Mouse (Mus musculus): ENCODE measurements around the gene Wdr62. TPM values are rescaled to one million over a fixed set of nuclear protein-coding genes. Genes with fewer than 3 reads are reported as not detected.

Wdr62 gene
- total RNA-seq, 2 experiments from 2014 or later: 11.5 to 22.8 TPM

DNA sequence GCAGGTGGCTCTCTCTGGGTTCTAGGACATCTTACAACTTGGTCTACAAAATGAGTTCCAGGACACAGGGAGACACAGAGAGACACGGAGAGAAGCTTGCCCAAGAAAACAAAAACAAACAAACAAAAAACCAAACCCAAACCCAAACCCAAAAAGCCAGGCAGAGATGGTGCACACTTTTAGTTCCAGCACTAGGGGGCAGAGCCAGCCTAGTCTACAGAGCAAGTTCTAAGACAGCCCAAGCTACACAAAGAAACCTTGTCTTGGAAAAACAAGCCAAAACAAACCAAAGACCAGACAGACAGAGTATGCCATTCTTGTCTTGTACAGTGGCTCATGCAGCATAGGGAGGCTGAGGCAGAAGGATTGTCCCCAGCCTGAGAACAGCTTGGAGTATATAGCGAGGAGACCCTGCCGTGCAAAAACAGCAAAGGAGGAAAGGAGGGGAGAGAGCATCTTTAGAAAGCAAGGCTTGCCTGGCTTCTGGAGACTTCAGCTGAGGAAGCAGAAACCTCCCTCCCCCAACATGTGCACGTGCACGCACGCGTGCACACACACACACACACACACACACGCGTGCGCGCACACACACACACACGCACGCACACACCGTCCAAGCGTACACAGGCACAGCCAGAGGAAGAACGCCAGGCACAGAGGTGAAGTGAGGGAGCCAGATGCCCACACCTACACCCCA lies 26.0 kb upstream of the Wdr62 start:
- ATAC-seq (replicated peaks; ENCODE audit: poor library complexity): 0 out of 2 replicates have a peak, but pooled peaks have one; percentile 30

DNA sequence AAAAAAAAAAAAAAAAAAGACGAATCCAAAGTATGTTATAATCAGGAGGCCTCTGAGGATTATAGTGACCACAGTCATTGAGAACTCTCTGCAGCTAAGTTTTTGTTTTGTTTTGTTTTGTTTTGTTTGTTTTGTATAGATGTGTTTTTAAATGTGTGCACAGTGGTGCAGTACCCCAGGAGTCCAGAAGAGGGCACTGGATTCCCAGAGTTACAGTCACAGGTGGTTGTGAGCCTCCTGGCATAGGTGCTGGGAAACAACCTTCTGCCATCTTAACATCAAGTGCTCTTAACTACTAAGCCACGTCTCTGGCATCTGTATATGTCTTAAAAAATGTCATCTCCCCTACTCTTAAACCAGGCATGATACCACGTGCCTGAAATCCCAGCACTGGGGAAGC lies 20.7 kb upstream of the Wdr62 start:
- ATAC-seq (replicated peaks; ENCODE audit: poor library complexity): peak; percentile 80

DNA sequence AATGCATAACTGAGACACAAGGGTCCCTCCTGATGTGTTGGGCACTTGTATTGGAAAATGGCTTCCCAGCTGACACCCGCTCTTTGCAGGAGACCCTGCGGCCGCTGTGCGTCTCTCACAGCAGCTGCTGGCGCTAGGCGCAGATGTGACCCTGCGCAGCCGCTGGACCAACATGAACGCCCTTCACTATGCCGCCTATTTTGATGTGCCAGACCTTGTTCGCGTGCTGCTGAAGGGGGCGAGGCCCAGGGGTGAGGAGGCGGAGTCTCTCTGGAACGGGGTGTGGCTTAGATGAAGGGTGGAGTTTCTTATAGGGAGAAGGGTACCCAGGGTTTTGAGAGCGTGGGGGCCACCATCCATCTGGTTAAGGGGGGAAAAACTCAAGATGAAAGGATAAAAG lies 17.0 kb upstream of the Wdr62 start:
- no peak for ATAC-seq (replicated peaks; ENCODE audit: poor library complexity)

DNA sequence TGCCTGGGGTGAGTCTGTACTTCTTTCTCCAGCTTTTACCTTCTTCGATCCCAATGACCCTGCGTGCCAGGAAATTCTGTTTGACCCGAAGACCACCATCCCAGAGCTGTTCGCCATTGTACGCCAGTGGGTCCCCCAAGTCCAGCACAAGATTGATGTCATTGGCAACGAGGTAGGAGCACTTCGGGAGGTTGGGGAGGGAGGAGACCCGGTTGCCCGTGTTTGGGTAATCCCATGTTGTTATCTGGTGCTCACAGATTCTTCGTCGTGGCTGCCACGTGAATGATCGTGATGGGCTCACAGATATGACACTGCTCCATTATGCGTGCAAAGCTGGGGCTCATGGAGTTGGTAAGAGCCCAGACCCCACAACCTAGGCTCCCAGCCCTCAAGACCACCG lies 16.6 kb upstream of the Wdr62 start:
- no peak for ATAC-seq (replicated peaks; ENCODE audit: poor library complexity)

DNA sequence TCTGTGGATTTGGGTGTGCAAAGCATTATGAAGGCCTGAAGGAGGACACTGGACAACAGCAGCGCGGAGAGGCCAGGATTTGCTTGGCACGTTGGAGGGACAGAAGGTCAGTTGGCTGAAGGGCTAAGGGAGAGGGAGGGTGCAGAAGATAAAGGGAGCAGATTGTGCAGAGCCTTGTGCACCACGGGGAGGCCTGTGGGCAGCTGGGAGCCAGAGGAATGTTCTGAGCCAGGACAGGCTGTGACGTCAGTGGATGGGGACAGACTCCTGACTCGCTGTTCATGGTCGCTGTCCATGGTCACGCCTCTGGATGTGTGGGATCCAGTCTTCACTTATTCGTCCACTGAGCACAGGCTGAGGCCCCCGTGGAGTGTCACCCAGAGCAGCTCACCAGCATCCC lies 14.9 kb upstream of the Wdr62 start:
- ATAC-seq (replicated peaks; ENCODE audit: poor library complexity): peak; percentile 34; the same call in 1 of the 2 replicates

DNA sequence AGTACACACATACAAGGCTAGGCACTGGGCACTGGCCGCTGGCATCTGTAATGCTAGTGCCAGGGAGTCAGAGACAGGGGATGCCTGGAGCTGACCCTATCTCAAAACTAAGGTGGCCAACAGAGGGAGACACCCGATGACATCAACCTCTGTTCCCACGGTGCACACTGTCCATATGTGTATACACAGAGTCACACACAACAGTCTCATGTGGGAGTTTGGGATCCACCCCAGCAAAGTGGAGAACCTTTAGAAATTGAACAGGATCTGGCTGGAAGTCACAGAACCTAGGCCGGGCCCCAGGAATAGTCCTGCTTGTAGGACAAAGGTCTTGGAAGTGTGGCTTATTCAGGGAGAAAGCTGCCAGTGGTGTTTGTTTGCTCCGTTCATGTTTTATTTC lies 14.1 kb upstream of the Wdr62 start:
- no peak for ATAC-seq (replicated peaks; ENCODE audit: poor library complexity)

DNA sequence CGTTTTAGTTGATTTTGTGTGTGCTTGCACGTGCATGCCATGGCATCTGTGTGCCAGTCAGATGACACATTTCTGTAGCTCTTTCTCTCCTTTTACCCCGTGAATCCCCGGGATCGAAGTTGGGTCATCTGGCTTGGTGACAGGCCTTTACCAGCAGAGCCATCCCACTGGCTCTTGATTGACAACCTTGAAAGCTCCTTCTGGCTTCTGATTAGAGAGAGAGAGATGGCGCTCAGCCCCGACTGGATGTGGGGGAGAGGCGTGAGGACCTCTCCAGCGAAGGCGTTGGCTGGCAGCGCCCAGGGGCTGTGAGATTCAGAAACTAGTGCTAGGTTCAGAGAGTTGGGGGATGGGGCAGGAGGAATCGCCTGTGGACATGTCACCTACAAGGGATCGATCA lies 13.6 kb upstream of the Wdr62 start:
- ATAC-seq (replicated peaks; ENCODE audit: poor library complexity): no peak

DNA sequence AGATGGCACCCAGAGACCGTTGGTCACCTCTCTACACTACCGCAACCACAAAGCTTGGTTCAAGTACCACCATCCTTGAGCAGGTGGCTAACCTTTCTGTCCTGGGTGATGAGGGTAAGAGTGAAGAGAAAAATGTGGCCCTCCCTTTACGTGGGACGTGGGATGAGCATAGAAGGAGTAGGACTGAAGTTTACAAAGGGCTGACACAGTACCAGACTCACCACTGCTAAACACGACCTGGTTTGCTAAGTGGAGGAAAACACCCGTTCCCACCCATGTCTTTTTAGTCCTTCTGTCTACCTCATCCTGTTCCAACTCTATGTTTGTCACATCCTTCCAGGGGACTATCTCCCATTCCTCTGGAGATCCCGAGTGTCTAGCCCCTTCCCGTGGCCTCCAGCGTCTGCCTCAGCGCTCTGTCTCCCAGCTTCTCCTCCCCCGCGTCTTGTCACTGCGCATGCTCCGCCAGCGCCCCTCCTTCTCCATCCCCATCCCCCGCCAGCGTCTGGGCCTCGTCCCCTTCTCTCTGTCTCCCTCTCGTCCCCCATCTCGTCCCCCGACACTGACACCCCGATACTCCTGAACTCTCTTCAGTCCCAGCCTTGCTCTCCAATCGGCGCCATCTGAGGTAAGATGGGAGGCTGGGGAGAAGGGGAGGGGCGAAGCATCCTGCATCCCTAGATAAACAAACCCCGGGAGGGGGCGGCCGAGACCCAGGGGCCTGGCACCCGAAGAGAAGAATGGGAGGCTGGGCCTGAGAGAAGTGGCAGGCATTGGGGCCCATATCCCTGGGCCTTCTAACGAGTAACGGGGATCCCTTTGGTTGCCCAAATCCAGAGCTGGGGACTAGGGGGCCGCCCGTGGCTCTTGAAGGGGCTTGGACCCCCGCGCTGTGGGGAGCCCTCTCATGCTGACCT lies 11.3 kb upstream of the Wdr62 start, which contains the start of gene Clip3:
Clip3 (plus strand) TSS at position 514 of the 917 bp plus-strand sequence.
- no peak for ATAC-seq (replicated peaks; ENCODE audit: poor library complexity)

DNA sequence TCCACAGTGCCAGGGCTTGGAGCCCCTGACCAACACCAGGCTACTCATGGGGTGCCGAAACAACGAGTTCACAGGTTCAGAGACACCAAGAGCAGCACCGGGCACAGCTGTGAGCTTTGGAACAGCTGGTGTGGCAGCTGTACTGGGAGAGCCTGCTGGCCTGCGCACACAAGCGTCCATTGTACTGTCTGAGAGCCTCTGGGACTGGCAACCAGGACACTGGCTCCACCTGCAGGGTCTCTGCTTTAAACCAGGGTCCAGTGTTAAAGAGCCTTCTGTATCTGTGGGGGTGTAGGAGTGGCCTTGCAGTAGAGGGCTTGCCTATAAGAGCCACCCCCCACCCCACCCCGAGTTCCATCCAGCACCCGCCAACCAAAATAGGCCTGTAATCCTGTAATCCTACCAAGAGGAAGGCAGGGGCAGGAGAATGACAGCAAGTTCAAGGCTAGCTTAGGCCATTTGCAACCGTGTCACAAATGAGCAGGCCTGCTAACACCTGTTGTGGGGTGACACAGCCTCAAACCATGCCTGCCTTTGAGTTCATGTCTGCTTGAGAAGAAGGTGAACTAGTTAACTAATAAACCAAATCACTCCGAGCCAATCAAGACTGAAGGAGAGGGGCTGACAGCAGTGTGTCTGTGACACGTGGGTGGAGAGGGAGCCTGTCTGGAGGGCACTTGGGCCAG lies 9.6 kb upstream of the Wdr62 start:
- ATAC-seq (replicated peaks; ENCODE audit: poor library complexity): no peak

DNA sequence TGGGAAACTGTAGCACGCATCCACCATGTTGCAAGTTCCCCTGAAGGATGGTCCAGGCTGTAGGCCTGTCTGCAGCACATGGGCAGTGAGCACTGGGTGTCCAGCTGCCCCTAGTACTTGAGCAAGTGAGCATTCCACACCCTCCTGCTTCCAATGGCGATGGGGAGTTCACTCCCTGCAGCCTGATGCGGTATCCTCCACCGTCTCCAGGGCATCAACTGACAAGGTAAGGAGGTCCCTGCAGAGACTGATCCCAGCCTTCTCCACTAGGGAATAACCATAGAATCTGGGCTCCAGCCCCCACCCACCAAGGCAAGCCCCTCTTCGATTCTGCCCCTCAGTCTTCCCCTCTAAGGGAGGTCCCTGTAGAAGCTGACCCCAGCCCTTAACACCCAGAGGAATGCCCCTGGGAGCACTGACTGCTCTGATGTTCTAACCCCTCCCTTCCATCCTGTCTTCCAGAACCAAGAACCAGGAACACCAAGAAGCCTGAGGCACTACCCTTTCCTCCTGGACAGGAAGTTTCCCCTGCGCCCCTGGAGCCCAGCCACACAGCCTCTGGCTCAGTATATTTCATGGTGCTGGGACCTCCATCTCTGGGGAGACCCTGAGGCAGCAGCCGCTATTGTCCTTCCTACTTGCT lies 9.0 kb upstream of the Wdr62 start:
- no peak for ATAC-seq (replicated peaks; ENCODE audit: poor library complexity)

DNA sequence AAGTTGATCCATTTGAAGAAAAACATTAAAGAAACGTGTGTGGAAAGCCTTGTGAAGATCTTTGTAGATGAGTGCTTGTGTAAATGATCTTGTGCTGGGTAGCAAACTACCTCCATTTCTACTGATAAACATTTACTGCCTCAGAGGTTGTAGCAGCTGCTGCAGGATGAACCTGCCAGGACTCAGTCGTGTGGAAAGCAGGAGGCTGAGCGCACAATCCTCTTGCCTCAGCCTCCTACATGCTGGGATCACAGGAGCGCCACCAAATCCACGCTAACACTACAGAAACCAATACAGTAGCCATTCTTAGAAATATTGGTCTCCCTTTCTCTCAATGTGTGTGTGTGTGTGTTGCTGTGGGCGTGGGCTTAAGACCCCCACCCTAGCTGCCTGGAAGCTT lies 7.8 kb upstream of the Wdr62 start:
- no peak for ATAC-seq (replicated peaks; ENCODE audit: poor library complexity)

DNA sequence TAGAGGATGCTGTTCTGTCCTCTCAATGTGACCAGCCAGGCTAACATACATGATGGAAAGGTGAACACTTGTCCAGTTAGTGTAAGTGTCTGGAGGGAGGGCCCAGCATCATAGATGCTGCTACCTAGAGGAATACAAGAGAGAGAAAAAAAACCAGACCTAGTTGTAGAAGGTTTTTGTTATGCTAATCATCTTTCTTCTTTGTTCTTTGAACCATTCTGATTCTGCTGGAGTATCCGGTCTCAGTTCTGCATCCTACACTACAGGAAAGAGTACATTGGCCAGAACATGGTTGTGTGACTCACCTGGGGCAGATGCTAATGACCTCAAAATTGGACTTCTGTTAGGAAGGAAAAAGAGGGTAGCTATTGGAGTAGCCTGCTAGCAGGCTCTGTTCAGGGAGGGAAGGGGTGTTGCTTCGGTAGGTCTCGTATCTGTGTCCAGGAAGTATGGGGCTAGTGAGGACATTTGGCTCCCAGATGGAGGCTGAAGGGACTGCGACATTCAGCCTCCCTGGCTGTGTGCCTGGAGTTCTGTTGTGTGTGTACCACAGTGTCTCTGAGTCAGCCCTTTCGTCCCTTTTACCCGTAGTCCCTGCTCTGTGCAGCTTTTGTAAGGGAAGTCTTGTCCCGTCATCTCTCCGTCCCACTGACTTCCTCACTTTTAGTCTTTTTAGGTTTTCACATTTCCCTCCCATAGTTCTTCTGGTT lies 6.6 kb upstream of the Wdr62 start:
- no peak for ATAC-seq (replicated peaks; ENCODE audit: poor library complexity)

DNA sequence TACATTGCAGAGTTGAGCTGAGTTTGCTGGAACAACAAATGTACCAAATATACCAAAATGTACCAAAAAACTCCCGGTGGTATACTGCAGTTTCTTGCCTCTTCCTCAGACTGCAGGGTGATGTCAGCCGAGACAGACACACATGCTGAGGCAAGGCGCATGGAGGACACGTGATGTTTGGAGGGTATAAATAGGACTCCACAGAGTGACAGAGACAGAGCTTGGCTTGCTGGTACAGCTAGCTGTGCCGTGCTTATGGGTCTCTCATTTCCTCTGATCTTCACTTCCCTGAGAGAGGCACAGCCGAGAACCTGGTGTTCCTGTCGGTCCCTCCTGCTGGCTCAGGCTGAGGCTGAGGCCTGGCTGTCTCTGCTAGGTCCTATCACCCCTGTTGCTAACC lies 2.5 kb upstream of the Wdr62 start:
- ATAC-seq (replicated peaks; ENCODE audit: poor library complexity): no peak

DNA sequence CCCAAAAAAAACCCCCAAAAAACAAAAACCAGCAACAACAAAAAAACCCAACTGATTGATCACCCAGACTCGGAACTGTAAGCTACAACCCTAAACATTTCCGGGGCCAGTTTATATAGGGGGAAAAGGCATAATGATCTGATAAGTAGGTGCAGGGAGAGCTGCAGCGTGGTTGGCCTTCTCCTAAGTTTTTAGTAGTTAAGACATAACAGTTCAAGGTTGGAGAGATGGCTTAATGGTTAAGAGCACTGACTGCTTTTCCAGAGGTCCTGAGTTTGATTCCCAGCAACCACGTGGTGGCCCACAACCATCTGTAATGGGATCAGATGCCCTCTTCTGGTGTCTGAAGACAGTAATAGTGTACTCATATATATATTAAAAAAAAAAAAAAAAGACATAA lies 1.3 kb upstream of the Wdr62 start:
- ATAC-seq (replicated peaks; ENCODE audit: poor library complexity): no peak

DNA sequence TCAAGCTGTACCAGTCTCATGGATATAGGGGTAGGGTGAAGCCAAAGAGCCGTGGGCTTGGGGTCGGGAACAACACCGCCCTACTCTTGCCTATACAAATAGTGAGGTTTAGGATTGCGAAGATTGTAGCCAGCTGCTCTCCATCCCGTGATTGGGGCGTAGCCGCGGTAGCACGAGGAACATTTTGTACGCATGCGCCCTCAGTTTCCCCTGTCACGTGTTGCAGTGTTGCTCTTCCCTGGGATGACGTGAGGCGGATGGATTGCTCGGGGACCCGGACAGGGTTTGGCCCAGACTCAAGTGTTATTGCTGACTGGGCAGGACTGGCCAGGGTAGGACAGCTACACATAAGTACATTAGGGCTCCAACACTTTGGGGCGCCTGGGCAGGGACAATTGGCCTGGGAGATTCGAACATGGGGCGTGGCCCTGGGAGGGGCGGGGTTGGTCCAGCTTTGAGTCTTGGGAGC lies 485 bp upstream of the Wdr62 start:
- ATAC-seq (replicated peaks; ENCODE audit: poor library complexity): peak; percentile 49

DNA sequence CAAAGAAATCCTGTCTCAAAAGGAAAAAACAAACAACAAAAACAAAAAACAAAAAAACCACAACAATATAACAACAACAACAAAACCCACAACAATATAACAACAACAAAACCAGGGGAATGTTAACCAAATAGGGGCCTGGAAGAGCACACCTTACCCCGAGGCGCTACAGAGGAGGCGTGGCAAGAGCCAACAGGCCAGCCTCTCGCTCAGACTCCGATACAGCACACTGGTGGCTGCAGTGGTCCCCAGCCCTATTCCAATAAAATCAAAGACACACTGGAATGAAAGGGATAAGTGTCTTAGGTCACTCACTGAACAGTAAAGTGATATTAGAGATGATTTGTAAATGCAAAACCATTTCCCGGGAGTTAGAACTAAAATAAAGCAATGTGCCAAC lies 683 bp downstream of the Wdr62 start:
- 0 out of 2 replicates have a peak, but pooled peaks have one; percentile 38 for ATAC-seq (replicated peaks; ENCODE audit: poor library complexity)

DNA sequence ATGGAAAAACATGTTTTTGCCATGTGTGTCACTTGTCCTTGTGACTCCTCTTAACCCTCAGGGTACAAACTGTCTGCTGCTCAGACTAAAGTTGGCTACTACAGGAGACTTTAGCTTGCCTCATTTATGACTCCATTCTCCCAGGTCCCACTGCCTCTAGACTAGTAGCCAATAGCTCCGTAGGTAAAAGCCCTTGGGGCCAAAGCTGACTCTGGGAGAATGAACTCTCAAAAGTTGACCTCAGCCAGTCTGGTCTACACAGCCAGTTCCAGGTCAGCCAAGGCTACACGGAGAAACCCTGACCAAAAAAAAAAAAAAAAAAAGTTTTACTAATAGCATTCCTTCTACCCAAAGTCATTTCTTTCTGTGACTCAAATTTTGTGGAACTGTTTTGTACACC lies 1.3 kb downstream of the Wdr62 start:
- ATAC-seq (replicated peaks; ENCODE audit: poor library complexity): no peak

DNA sequence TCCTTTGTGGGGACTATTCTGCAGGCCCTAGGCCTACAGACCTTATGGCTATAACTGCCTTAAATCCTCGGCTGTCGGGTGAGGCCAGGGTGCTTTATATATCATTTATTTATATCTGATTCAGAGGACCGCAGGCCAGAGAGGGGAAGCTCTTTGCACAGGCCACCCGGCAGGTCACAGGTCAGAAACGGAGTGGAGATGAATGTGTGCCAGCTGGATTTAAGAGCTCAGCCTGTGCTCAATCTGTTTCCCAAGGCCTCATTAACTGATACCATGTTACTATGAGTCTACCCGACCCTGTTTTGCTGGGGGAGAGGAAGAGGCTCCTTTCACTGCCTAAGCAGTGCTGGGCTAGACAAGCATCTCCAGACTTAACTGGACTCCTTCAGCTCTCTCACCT lies 5.8 kb downstream of the Wdr62 start:
- ATAC-seq (replicated peaks; ENCODE audit: poor library complexity): no peak

DNA sequence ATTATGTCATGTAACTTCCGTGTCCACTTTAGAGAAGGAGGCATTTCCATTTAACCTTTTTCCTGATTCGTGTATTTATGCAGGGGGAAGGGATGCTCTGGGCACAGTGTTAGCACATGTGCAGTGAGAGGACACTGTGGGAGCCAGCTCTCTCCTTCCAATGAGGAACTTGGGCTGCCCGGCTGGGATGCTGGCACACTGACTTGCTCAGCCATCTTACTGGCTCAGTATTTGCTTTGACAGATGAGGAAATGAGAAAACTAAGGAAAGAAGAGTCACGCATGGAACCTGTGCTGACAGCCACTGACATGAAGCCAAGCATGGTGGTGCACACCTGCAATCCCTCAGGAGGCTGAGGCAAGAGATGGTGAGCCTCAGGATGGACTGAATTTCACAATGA lies 10.6 kb downstream of the Wdr62 start:
- ATAC-seq (replicated peaks; ENCODE audit: poor library complexity): no peak

DNA sequence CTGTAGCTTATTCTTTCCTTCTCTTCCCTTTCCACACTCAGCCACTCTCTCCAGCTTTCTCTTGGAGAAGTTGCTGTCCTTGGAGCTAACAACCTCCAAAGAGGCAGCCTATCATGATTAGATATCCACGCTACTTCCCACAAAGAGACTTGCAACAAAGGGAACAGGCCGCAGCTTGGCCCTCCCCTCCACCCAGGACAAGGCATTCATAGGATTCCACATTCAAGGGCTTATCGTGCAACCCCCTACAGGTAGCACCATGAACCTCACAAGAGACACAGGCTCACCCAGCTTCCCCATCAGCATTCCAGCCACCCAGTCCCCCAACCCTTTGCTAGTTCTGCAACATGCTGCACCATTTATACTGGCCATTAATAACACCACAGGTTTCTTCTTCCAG lies 13.4 kb downstream of the Wdr62 start:
- ATAC-seq (replicated peaks; ENCODE audit: poor library complexity): no peak
